Mouse (Mus musculus): ENCODE measurements around the gene Plek2. TPM values are rescaled to one million over a fixed set of nuclear protein-coding genes. Genes with fewer than 3 reads are reported as not detected.

Gene Plek2
- polyA plus RNA-seq, 1 experiment from 2014 or later: 6.4 TPM

DNA sequence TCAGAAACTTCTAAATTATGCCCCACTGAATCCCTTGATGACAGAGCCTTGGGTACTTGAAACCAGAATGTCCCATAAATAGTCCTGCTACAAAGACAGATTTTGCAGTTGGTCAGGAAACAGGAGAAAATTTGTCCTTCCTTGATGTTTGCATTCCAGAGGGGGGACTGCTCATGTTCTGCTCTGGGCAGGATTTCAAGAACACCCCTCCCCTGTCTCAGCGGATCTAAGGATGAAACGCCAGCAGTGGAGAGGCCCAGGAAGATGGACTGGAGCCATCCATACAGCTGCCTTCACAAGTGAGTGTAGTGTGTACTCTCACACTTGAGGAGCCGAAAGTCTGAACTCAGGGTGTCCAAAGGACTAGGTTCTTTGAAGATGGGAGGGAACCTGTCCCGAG lies 14.7 kb upstream of the Plek2 start:
- Histone ChIP-seq H3K27ac (ENCODE audit: low read depth) (no peak overlapping the region), H3K4me1 (ENCODE audit: insufficient read depth) (no peaks in the 10 kb centered on the region), H3K4me2 (no peak overlapping the region), H3K27me3 (ENCODE audit: insufficient read depth, low read length) (no peaks in the 10 kb centered on the region), H3K4me3 (ENCODE audit: low read depth, low read length) (no peak overlapping the region), H3K9ac (no peak overlapping the region), H3K9me3 (ENCODE audit: low read depth, low read length) (no peaks in the 10 kb centered on the region), H3K36me3 (ENCODE audit: insufficient read depth) (no peaks in the 10 kb centered on the region)
- ATAC-seq (ENCODE audit: insufficient read depth) (peak; percentile 35; the same call in 1 of the 2 replicates), DNase-seq (peak; percentile 43)
- TF ChIP-seq CTCF (IDR thresholded peaks at IDR 0.05; ENCODE audit: low read depth): no peak
- 29% methylated on average over 4 of the region's 4 CpGs for WGBS

DNA sequence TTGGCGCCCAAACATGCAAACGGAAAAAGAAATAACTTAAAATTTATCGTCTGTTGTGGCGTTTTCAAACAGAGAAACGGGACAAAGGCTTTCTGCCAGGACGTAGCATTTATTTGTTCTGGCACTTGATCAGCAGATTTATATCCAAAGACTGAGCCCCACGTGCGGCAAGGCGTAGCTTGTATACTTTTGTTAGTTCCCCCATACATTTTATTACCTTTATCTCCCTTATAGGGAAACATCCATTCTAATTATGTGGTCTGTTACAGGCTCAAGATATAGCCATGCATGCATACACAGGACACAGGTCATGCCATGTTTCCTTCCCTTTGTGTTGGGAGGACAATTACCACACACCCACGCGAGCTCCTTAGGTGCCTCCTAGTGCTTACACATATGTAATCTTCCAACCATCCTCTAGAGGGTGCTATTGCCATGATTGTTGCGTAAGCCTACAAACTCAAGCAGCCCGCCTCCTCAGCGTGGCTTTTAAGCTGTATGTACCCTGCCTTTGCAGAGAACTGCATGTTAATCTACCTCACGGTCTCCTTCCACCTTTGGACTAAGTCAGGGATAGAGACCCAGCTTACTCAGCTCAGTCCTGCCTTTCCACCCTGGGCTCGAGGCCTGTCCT lies 12.4 kb upstream of the Plek2 start:
- TF ChIP-seq CTCF (IDR thresholded peaks at IDR 0.05; ENCODE audit: low read depth): peak; percentile 89
- Histone ChIP-seq H3K4me2 (peak overlapping the region; percentile 33; the same call in 1 of the 2 replicates), H3K27ac (ENCODE audit: low read depth) (no peak overlapping the region), H3K9me3 (ENCODE audit: low read depth, low read length) (no peaks in the 10 kb centered on the region), H3K9ac (no peak overlapping the region), H3K36me3 (ENCODE audit: insufficient read depth) (no peaks in the 10 kb centered on the region), H3K4me3 (ENCODE audit: low read depth, low read length) (no peak overlapping the region), H3K27me3 (ENCODE audit: insufficient read depth, low read length) (no peaks in the 10 kb centered on the region), H3K4me1 (ENCODE audit: insufficient read depth) (no peaks in the 10 kb centered on the region)
- 25% methylated on average over 16 of the region's 16 CpGs for WGBS
- DNase-seq (peak; percentile 91), ATAC-seq (ENCODE audit: insufficient read depth) (peak; percentile 66; the same call in 1 of the 2 replicates)

DNA sequence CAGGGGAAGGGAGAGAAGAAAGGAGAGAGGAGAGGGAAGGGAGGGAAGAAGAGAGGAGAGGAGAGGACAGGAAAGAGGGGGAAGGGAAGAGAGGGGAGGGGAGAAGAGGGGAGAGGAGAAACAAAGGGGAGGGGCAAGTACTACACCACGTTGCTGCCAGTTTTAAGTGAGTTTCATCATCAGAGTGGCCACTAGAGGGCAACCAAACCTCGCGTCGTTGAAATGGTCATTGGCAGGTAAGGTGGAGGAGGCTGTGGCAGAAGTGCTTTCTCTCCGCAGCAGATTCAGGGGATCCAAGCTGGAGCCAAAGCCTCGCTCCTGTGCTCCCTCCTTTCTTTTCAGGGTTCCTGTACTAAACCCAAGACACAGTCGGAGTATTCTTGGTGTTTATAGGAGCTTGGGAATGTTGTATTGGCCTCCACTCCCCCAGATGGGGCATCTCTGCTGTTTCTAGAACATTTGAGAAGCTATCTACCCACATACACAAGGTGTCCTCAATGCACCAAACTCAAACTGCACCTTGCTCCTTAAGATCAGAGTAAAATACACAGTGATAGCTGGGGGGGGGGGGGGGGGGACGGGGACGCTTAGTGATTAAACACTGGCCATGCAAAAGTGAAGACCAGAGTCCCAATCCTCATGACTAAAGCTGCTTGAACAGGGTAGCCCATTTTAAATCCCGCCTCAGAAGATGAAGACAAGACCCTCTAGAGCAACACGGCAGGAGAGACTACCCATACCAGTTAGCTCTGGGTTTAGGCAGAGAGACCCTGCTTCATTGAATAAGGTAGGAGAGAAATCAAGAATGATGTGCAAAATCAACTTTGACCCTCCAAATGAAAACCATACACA lies 11.7 kb upstream of the Plek2 start:
- Histone ChIP-seq H3K9ac (no peak overlapping the region), H3K4me3 (ENCODE audit: low read depth, low read length) (no peak overlapping the region), H3K36me3 (ENCODE audit: insufficient read depth) (no peaks in the 10 kb centered on the region), H3K27me3 (ENCODE audit: insufficient read depth, low read length) (no peaks in the 10 kb centered on the region), H3K4me2 (peak overlapping the region; percentile 33), H3K4me1 (ENCODE audit: insufficient read depth) (no peaks in the 10 kb centered on the region), H3K27ac (ENCODE audit: low read depth) (no peak overlapping the region), H3K9me3 (ENCODE audit: low read depth, low read length) (no peaks in the 10 kb centered on the region)
- ATAC-seq (ENCODE audit: insufficient read depth) (peak; percentile 53; the same call in 1 of the 2 replicates), DNase-seq (peak; percentile 95)
- WGBS: 13% methylated on average over 10 of the region's 11 CpGs
- peak; percentile 87 for TF ChIP-seq CTCF (IDR thresholded peaks at IDR 0.05; ENCODE audit: low read depth)

DNA sequence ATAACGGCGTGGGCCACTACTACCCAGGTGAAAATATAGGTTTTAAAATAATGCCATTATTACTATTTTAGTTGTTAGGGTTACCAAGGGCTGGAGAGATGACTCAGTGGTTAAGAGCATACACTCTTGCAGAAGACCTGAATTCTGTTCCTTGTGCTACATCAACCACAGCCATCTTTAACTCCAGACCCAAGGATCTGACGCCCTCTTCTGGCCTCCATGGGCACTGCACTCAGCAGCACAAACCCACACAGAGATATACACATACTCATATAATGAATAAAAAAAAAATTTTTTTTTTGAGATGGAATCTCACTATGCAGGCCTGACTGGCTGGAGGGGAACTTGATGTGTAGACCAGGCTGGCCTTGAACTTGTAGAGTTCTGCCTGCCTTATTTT lies 9.5 kb upstream of the Plek2 start:
- H3K27ac ChIP-seq (ENCODE audit: low read depth): no peak overlapping the region
- 71% methylated on average over 3 of the region's 3 CpGs for WGBS
- DNase-seq: no peak
- no peak overlapping the region for H3K4me2 ChIP-seq
- H3K4me1 ChIP-seq (ENCODE audit: insufficient read depth): 0 out of 2 replicates have a peak, but pooled peaks cover 4% of the 10 kb centered on the region
- no peak overlapping the region for H3K9ac ChIP-seq
- ATAC-seq (ENCODE audit: insufficient read depth): no peak
- peaks cover 17% of the 10 kb centered on the region for H3K27me3 ChIP-seq (ENCODE audit: insufficient read depth, low read length)
- TF ChIP-seq CTCF (IDR thresholded peaks at IDR 0.05; ENCODE audit: low read depth): 0 out of 2 replicates have a peak, but pooled peaks have one; percentile 10
- no peak overlapping the region for H3K4me3 ChIP-seq (ENCODE audit: low read depth, low read length)
- no peaks in the 10 kb centered on the region for H3K36me3 ChIP-seq (ENCODE audit: insufficient read depth)
- H3K9me3 ChIP-seq (ENCODE audit: low read depth, low read length): no peaks in the 10 kb centered on the region

DNA sequence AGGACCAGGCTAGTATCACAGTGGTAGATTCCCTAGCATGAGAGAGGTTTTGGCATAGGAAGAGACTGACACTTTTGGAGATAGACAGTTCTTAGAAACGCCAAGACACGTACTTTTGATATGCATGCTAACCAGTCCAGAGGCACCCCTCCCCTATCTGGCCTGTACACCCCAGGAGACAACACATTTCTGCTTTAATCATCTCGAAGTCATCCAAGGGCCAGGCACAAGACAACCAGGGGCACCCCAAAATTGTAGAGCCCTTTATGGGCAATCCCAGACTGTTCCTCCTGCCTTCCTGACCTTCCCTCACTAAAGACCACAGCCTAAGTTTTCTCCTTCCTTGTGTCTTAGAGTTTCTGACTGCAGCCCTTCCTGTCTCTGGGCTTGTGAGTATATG lies 8.8 kb upstream of the Plek2 start:
- 56% methylated on average over 3 of the region's 3 CpGs for WGBS

DNA sequence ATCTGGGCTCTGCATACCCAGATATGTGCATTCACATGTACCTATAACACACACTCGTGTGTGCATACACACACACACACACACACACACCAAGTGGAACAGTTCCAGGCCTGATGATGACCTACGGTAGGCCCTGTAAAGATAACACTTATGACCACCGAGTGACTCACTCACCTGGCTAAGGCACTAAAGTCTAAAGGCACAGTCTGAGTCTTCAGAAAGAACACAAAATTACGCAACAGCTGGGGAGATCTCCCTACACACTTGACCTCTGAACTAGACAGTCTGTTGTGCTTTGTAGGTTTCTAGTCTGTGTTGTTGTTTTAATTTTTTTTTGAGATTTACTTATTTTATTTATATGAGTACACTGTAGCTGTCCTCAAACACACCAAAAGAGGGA lies 7.7 kb upstream of the Plek2 start:
- H3K36me3 ChIP-seq (ENCODE audit: insufficient read depth): no peaks in the 10 kb centered on the region
- no peak overlapping the region for H3K9ac ChIP-seq
- H3K27ac ChIP-seq (ENCODE audit: low read depth): no peak overlapping the region
- no peak overlapping the region for H3K4me3 ChIP-seq (ENCODE audit: low read depth, low read length)
- H3K9me3 ChIP-seq (ENCODE audit: low read depth, low read length): no peaks in the 10 kb centered on the region
- no peak overlapping the region for H3K4me2 ChIP-seq
- no peak for ATAC-seq (ENCODE audit: insufficient read depth)
- no peak for TF ChIP-seq CTCF (IDR thresholded peaks at IDR 0.05; ENCODE audit: low read depth)
- 0 out of 2 replicates have a peak, but pooled peaks cover 4% of the 10 kb centered on the region for H3K4me1 ChIP-seq (ENCODE audit: insufficient read depth)
- 84% methylated on average over 4 of the region's 4 CpGs for WGBS
- DNase-seq: no peak
- H3K27me3 ChIP-seq (ENCODE audit: insufficient read depth, low read length): peaks cover 30% of the 10 kb centered on the region

More for the DNA sequence above, 8.8 kb upstream of the Plek2 start:
- H3K4me2 ChIP-seq: no peak overlapping the region
- H3K4me3 ChIP-seq (ENCODE audit: low read depth, low read length): no peak overlapping the region
- ATAC-seq (ENCODE audit: insufficient read depth) (no peak), DNase-seq (no peak)
- H3K27ac ChIP-seq (ENCODE audit: low read depth): no peak overlapping the region
- H3K9ac ChIP-seq: no peak overlapping the region
- H3K4me1 ChIP-seq (ENCODE audit: insufficient read depth): 0 out of 2 replicates have a peak, but pooled peaks cover 4% of the 10 kb centered on the region
- no peaks in the 10 kb centered on the region for H3K9me3 ChIP-seq (ENCODE audit: low read depth, low read length)
- peaks cover 23% of the 10 kb centered on the region for H3K27me3 ChIP-seq (ENCODE audit: insufficient read depth, low read length)
- no peaks in the 10 kb centered on the region for H3K36me3 ChIP-seq (ENCODE audit: insufficient read depth)
- TF ChIP-seq CTCF (IDR thresholded peaks at IDR 0.05; ENCODE audit: low read depth): no peak
